Mouse (Mus musculus) lung, embryonic 16.5 days (tissue): ENCODE data around the gene Zar1l. TPM values are rescaled to one million over a fixed set of nuclear protein-coding genes. Genes with fewer than 3 reads are reported as not detected.

Experiments
- ATAC-seq: fragments of 200-750 bp; cut with Nextera tagmentation; 2 replicates; pipeline ENCODE4 v1.8.0; 2017; ENCODE audit warnings: low read depth, mild to moderate bottlenecking, moderate library complexity
- H3K27ac ChIP-seq: fragments of 300-500 bp; sonication (generic); 2 replicates; pipeline ENCODE4 v1.5.1; 2014; ENCODE audit warnings: mild to moderate bottlenecking, control low read depth, low read length
- H3K27me3 ChIP-seq: fragments of 300-500 bp; sonication (generic); 2 replicates; pipeline ENCODE4 v1.6.1; 2014; ENCODE audit warnings: low read depth, low read length, mixed read lengths; ENCODE audit not compliant: control insufficient read depth, insufficient read depth
- H3K36me3 ChIP-seq: fragments of 300-500 bp; sonication (generic); 2 replicates; pipeline ENCODE4 v1.6.1; 2014; ENCODE audit warnings: low read length; ENCODE audit not compliant: control insufficient read depth, insufficient read depth
- H3K4me1 ChIP-seq: fragments of 300-500 bp; sonication (generic); replicated peaks from 2 replicates; pipeline ENCODE4 v1.6.1; 2014; ENCODE audit warnings: low read length, mixed read lengths; ENCODE audit not compliant: control insufficient read depth, insufficient read depth
- H3K4me2 ChIP-seq: fragments of 300-500 bp; sonication (generic); 2 replicates; pipeline ENCODE4 v1.6.1; 2014; ENCODE audit warnings: low read depth, low read length, control low read depth
- H3K4me3 ChIP-seq: fragments of 300-500 bp; sonication (generic); 2 replicates; pipeline ENCODE4 v1.5.1; 2014; ENCODE audit warnings: mild to moderate bottlenecking, low read length, control low read depth
- H3K9ac ChIP-seq: fragments of 300-500 bp; sonication (generic); 2 replicates; pipeline ENCODE4 v1.6.1; 2014; ENCODE audit warnings: low read length, control low read depth
- H3K9me3 ChIP-seq: fragments of 300-500 bp; sonication (generic); 2 replicates; pipeline ENCODE4 v1.6.1; 2016; ENCODE audit warnings: low read length; ENCODE audit not compliant: control insufficient read depth
- WGBS: fragments of 180-500 bp; shearing (Covaris S2); extraction: QIAGEN DNeasy Blood & Tissue Kit; methylation state at CpG from one replicate; pipeline ENCODE4 v1.1.7; 2014; 5-methylcytosine and 5-hydroxymethylcytosine counted together
- polyA plus RNA-seq: library from polyadenylated mRNA; unstranded; fragments of >200 nt; fragmentation: Nextera tagmentation; extraction: Ambion mirVana; gene quantifications from 2 replicates; pipeline ENCODE4 v1.2.1, GENCODE M21; 2015

The Zar1l gene
- not detected in 2 replicates for polyA plus RNA-seq

DNA sequence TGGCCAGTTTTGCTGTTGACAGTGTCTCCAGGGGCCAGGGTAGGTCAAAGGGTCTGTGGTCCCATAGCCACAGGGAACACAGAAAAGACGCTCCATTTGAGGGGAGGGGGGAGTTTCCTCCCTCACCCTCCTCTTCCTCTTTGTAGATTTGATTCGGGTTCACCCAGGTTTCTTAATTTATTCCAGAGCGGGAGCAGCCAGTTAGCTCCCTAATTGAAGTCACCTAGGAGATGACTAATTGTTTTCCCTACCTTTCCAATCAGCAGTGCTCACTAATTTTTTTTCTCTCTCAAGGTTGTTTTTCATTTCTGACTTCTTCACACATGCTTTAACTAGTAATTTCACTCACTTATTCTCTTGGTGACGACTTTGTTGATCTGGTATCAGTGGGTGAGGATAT, at the start of gene Zar1l:
Gene Zar1l (minus strand): TSS at position 101 of the 400 bp plus-strand sequence.
- no peak for ATAC-seq
- Histone ChIP-seq H3K9ac (no peak within 1 kb of the TSS), H3K27me3 (no peaks in the 10 kb centered on the region), H3K4me2 (no peak within 1 kb of the TSS), H3K4me3 (no peak within 1 kb of the TSS), H3K36me3 (no peaks in the 10 kb centered on the region), H3K4me1 (no peaks in the 10 kb centered on the region), H3K9me3 (no peaks in the 10 kb centered on the region; the same call in 1 of the 2 replicates), H3K27ac (no peak within 1 kb of the TSS)
- 63% methylated on average over 4 of the region's 4 CpGs for WGBS

DNA sequence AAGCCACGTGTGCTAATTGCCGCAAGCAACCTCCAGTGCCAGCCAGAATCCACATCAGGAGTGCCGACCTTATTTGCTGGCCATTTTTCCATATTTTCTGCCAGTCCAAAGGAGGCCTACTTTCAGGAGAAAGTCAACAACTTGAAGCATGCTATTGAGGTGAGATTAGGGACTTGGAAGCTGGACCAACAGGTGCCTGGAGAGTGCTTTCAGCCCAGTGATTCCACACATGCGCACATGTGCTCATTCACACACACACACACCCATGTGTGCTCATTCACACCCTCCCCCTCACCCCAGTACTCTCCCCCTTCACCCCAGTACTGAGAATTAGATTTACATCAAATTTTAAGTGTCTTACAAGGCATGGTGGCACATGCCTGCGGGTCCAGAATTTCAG, 49.0 kb upstream of the Zar1l start:
- no peak overlapping the region for H3K4me3 ChIP-seq
- peak overlapping the region; percentile 34; the same call in 1 of the 2 replicates for H3K27ac ChIP-seq
- H3K4me2 ChIP-seq: no peak overlapping the region
- H3K9ac ChIP-seq: no peak overlapping the region
- peak; percentile 76 for ATAC-seq
- peaks cover 3% of the 10 kb centered on the region; the same call in 1 of the 2 replicates for H3K36me3 ChIP-seq
- H3K4me1 ChIP-seq: no peaks in the 10 kb centered on the region
- WGBS: 82% methylated on average over 5 of the region's 5 CpGs
- H3K27me3 ChIP-seq: no peaks in the 10 kb centered on the region
- no peaks in the 10 kb centered on the region for H3K9me3 ChIP-seq

DNA sequence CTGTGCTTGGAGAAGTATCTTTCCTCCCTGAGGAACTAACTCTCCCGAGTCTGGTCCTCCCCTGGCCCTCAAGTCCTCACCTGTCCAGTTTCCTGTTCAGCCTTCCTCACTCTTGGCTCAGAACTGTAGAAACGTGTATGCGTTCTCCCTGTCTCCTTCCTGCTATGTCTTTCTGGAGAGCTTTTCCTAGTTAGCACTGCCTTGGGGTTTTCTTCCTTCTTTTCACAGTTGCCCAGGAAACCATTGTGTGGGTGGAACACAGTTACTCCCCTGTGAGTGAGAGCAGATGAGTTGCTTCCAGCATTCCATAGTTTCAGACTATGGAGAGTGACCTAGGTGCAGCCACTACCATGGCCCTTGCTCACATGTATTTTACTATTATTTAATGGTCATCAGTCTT, 48.3 kb upstream of the Zar1l start:
- Histone ChIP-seq H3K27me3 (no peaks in the 10 kb centered on the region), H3K27ac (peak overlapping the region; percentile 34; the same call in 1 of the 2 replicates), H3K9ac (no peak overlapping the region), H3K4me3 (no peak overlapping the region), H3K36me3 (peaks cover 3% of the 10 kb centered on the region; the same call in 1 of the 2 replicates), H3K4me1 (no peaks in the 10 kb centered on the region), H3K9me3 (no peaks in the 10 kb centered on the region), H3K4me2 (no peak overlapping the region)
- ATAC-seq: no peak
- 45% methylated on average over 3 of the region's 3 CpGs for WGBS

DNA sequence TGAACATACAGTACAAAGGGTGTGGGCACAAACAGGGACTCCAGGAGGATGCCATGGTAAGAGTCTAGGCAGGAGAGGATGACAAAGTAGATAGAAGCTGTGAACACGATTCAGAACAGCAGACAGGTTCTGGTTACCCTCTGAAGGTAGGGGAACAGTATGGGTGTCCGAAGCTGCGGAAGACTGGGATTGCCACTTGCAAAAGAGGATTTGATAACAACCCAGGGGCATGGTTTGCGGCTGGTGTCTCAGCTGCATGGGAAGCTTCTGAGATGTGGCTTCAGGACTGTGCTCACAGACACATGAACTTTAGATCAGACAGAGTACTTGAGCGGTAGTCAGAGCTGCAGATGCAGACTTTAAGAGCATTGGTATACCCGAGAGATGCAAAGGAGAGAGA, 46.5 kb upstream of the Zar1l start:
- Histone ChIP-seq H3K36me3 (peaks cover 10% of the 10 kb centered on the region), H3K27ac (no peak overlapping the region), H3K4me1 (no peaks in the 10 kb centered on the region), H3K4me3 (no peak overlapping the region), H3K9ac (no peak overlapping the region), H3K9me3 (no peaks in the 10 kb centered on the region), H3K27me3 (no peaks in the 10 kb centered on the region), H3K4me2 (no peak overlapping the region)
- 90% methylated on average over 6 of the region's 6 CpGs for WGBS
- ATAC-seq: no peak

DNA sequence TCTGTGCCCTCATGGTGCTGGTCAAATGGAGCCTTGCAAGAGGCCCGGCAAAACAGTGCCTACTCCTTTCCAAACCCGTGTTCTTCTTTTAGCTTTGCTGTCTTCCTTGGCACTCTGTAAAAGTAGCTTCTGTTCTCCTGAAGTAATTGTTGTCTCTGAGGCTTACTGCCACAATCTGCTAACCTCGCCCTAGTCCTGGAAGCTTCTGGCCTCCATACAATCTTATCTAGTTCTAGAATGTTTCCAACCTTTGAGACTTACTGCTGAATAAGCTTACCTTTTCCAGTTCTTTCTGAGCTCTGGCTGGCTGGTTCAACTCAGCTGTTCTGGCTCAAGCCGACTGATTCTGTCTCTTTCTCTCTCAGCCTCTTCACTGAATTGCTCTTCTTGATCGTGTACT, 43.8 kb upstream of the Zar1l start:
- H3K4me1 ChIP-seq: no peaks in the 10 kb centered on the region
- peaks cover 22% of the 10 kb centered on the region for H3K36me3 ChIP-seq
- H3K4me3 ChIP-seq: no peak overlapping the region
- no peak overlapping the region for H3K9ac ChIP-seq
- no peaks in the 10 kb centered on the region for H3K27me3 ChIP-seq
- no peak for ATAC-seq
- no peak overlapping the region for H3K27ac ChIP-seq
- no peak overlapping the region for H3K4me2 ChIP-seq
- no peaks in the 10 kb centered on the region for H3K9me3 ChIP-seq
- 90% methylated on average over 5 of the region's 5 CpGs for WGBS

DNA sequence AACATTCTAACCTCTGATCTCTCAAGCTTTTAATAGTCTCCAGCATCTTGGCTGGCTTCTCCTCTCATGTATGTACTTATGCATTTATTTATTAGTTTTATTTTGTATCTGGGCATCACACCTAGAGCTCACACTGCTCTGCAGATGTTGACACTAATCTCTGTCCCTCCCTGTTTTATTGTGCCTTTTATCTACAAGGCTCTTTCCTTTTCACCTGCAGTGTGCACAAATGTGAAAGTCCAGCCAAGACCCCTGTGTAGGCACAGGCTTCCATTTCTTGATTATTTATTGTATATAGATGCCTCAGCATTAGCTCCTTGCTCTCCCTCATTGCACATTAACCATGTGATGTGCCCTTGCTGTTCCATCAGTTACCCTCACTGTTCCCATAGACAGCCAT, 43.4 kb upstream of the Zar1l start:
- Histone ChIP-seq H3K9me3 (no peaks in the 10 kb centered on the region), H3K4me3 (no peak overlapping the region), H3K36me3 (peaks cover 22% of the 10 kb centered on the region), H3K4me1 (no peaks in the 10 kb centered on the region), H3K4me2 (no peak overlapping the region), H3K27me3 (no peaks in the 10 kb centered on the region), H3K9ac (no peak overlapping the region), H3K27ac (no peak overlapping the region)
- no peak for ATAC-seq

DNA sequence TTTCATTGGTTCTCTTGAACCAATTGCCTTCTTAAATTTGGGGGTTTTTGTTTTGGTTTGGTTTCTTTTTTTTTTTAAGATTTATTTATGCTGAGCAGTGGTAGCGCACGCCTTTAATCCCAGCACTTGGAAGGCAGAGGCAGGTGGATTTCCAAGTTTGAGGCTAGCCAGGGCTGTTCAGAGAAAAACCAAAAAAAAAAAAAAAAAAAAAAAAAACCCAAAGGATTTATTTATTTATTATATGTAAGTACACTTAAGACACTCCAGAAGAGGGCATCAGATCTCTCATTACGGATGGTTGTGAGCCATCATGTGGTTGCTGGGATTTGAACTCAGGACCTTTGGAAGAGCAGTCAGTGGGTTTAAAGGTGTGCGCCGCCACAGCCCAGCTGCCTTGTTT, 42.9 kb upstream of the Zar1l start:
- no peak overlapping the region for H3K9ac ChIP-seq
- WGBS: 91% methylated on average over 5 of the region's 5 CpGs
- H3K36me3 ChIP-seq: peaks cover 22% of the 10 kb centered on the region
- no peaks in the 10 kb centered on the region for H3K27me3 ChIP-seq
- H3K27ac ChIP-seq: no peak overlapping the region
- no peak overlapping the region for H3K4me3 ChIP-seq
- no peak overlapping the region for H3K4me2 ChIP-seq
- ATAC-seq: no peak
- no peaks in the 10 kb centered on the region for H3K9me3 ChIP-seq
- H3K4me1 ChIP-seq: no peaks in the 10 kb centered on the region

DNA sequence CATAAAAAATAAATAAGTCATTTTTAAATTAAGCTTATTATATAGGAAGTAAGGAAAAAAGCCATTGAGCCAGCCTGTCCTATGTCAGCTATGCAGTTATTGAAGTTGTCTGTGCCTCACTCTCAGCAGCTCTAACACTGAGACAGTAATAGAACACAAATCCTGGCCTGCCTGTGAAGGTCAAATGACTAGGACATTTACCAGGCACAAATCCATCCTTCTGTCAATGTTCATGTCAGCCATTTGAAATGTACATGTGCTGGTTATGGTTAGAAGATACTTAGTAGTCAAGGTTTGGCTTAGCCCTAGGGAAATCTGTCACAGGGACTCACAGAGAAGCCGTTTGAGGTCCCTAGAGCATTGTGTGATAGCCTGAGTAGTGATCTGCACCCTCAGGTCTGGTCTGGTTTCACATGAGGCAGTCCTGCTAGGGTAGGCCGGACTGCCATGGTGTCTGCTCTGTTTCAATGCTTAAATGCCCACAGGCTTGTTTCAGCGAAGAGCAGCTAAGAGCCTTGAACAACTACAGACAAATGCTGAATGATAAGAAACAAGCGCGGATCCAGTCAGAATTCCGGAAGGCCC, 41.6 kb upstream of the Zar1l start:
- Histone ChIP-seq H3K4me1 (no peaks in the 10 kb centered on the region), H3K4me2 (no peak overlapping the region), H3K36me3 (peaks cover 24% of the 10 kb centered on the region), H3K4me3 (no peak overlapping the region), H3K27ac (no peak overlapping the region), H3K9ac (no peak overlapping the region), H3K27me3 (no peaks in the 10 kb centered on the region), H3K9me3 (no peaks in the 10 kb centered on the region)
- WGBS: 94% methylated on average over 6 of the region's 6 CpGs
- ATAC-seq: no peak

DNA sequence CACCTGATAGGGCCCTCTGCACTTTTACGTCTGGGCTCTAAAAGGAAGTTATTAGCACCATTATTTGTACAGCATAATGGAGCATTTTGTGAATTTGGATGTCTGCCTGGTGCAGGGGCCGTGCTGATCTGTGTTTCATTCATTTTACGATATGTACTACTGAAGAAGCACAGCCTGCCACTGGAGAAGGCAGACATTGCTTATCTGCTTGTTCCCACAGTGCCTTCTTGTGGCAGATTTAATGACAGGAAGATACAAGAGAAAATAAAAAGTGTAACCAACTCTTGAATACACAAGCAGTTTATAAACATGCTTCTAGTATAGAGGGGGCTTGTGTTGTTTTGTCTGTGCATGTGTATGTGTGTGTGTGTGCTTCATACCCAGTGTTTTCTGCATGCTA, 33.7 kb upstream of the Zar1l start:
- 39% methylated on average over 3 of the region's 3 CpGs for WGBS
- no peak overlapping the region for H3K9ac ChIP-seq
- peaks cover 10% of the 10 kb centered on the region; the same call in 1 of the 2 replicates for H3K36me3 ChIP-seq
- H3K9me3 ChIP-seq: no peaks in the 10 kb centered on the region
- H3K27ac ChIP-seq: no peak overlapping the region
- no peak overlapping the region for H3K4me3 ChIP-seq
- no peaks in the 10 kb centered on the region for H3K27me3 ChIP-seq
- H3K4me1 ChIP-seq: no peaks in the 10 kb centered on the region
- no peak overlapping the region for H3K4me2 ChIP-seq
- ATAC-seq: no peak; the same call in 1 of the 2 replicates

DNA sequence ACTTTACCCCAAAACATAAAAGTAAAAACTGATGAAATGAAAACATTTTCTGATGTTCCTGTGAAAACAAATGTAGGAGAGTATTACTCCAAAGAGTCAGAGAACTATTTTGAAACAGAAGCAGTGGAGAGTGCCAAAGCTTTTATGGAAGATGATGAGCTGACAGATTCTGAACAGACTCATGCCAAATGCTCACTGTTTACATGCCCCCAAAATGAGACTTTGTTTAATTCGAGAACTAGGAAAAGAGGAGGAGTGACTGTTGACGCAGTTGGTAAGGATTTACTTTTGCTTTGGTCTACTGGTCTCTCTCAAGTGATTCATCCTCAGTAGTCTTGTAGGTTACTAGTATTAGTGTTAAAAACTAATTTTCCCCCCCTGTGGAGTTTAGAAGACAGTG, 25.2 kb upstream of the Zar1l start:
- H3K4me3 ChIP-seq: no peak overlapping the region
- no peak overlapping the region for H3K4me2 ChIP-seq
- peak; percentile 85 for ATAC-seq
- H3K4me1 ChIP-seq: 0 out of 2 replicates have a peak, but pooled peaks cover 2% of the 10 kb centered on the region
- H3K27me3 ChIP-seq: no peaks in the 10 kb centered on the region
- H3K9me3 ChIP-seq: no peaks in the 10 kb centered on the region
- peaks cover 18% of the 10 kb centered on the region for H3K36me3 ChIP-seq
- H3K27ac ChIP-seq: no peak overlapping the region
- H3K9ac ChIP-seq: no peak overlapping the region
- 57% methylated on average over 2 of the region's 2 CpGs for WGBS
